Mouse (Mus musculus) spleen, embryonic (tissue): ENCODE data around the gene Rsc1a1.

Experiments
- CTCF ChIA-PET: fragments of 350-600 bp; sonication (Branson Sonifier 250); formaldehyde crosslinking; loops from one replicate; lab custom pipeline; 2022; lab: Charles Lee

Gene Rsc1a1

GRCm38 (mm10) chr4:141655908-141656608 is 29.3 kb downstream of the Rsc1a1 start:
- CTCF ChIA-PET = no interaction called here

- CTCF ChIA-PET = interaction anchor here (0.6 kb wide), 1 partner anchor 1804 kb away, joined by 5 read pairs; no protein-coding TSS in a partner anchor
These were observed 30.9 kb downstream of the Rsc1a1 start for GRCm38 (mm10) chr4:141654509-141654908.

GRCm38 (mm10) chr4:141653813-141654212 is 31.6 kb downstream of the Rsc1a1 start:
- CTCF ChIA-PET = no interaction called here

- CTCF ChIA-PET = no interaction called here
These were observed 32.4 kb downstream of the Rsc1a1 start for GRCm38 (mm10) chr4:141653044-141653443.

- CTCF ChIA-PET = no interaction called here
These were observed 33.5 kb downstream of the Rsc1a1 start for GRCm38 (mm10) chr4:141651944-141652343.

GRCm38 (mm10) chr4:141651286-141651685 is 34.1 kb downstream of the Rsc1a1 start:
- CTCF ChIA-PET = no interaction called here

GRCm38 (mm10) chr4:141649244-141649643 is 36.2 kb downstream of the Rsc1a1 start:
- CTCF ChIA-PET = no interaction called here

GRCm38 (mm10) chr4:141648262-141648661 is 37.1 kb downstream of the Rsc1a1 start:
- CTCF ChIA-PET = no interaction called here

- CTCF ChIA-PET = no interaction called here
These were observed 38.2 kb downstream of the Rsc1a1 start for GRCm38 (mm10) chr4:141647187-141647586.

- CTCF ChIA-PET = interaction anchor here (0.8 kb wide), 1 partner anchor 34 kb away, joined by 3 read pairs; no protein-coding TSS in a partner anchor
These were observed 39.4 kb downstream of the Rsc1a1 start for GRCm38 (mm10) chr4:141645988-141646387.

- CTCF ChIA-PET = no interaction called here
These were observed 42.1 kb downstream of the Rsc1a1 start for GRCm38 (mm10) chr4:141643118-141643855.

- CTCF ChIA-PET = no interaction called here
These were observed 43.2 kb downstream of the Rsc1a1 start for GRCm38 (mm10) chr4:141641961-141642811.

GRCm38 (mm10) chr4:141641353-141641771 is 44.0 kb downstream of the Rsc1a1 start:
- CTCF ChIA-PET = no interaction called here

GRCm38 (mm10) chr4:141639474-141639873 is 45.9 kb downstream of the Rsc1a1 start:
- CTCF ChIA-PET = no interaction called here

- CTCF ChIA-PET = no interaction called here
These were observed 48.7 kb downstream of the Rsc1a1 start for GRCm38 (mm10) chr4:141636693-141637092.

- CTCF ChIA-PET = no interaction called here
These were observed 49.4 kb downstream of the Rsc1a1 start for GRCm38 (mm10) chr4:141635991-141636390.
